Mouse (Mus musculus): ENCODE results near the gene Ppif. TPM values are rescaled to one million over a fixed set of nuclear protein-coding genes. Genes with fewer than 3 reads are reported as not detected.

Gene Ppif
- total RNA-seq, 2 experiments from 2014 or later = 35.7 to 39.2 TPM

DNA sequence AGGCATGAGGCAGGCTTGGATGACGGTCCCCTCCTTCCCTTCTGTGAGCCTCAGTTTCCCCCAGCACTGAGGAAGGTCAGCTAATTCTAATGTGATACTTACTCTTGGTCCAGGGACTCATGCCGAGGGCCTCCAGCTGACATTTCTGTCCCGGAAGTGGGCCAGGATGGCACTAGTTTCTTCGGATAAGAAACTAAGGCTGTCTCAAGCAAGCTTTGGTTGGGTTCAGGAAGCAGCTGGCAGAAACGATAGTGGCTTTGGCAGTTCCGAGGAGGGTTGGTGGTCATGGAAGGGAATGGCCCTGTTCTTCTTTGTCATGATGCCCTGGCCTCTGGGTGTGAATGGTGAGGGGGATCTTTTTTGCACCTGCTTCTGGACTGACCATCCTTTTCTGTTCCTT lies 1.1 kb downstream of the Ppif start:
- no peak for DNase-seq

DNA sequence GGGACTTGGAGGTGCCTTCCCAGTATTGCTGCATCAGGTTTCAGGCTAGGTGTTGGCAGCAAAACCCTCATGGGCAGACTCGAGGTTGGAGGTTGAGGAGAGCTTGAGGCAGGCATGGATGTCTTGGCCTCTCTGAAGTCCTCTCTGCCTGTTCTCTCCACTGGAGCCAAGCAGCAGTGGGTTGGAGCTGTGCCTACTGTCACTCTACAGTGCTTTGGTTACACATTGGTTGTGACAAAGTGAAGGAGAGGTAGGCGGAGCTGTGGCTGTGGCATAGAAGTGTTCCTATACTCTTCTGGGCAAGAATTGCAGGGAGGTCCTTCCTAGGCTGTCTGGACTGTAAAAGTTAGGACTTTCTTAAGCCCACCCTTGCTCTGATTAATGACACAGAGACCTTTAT lies 2.4 kb downstream of the Ppif start:
- DNase-seq = no peak

DNA sequence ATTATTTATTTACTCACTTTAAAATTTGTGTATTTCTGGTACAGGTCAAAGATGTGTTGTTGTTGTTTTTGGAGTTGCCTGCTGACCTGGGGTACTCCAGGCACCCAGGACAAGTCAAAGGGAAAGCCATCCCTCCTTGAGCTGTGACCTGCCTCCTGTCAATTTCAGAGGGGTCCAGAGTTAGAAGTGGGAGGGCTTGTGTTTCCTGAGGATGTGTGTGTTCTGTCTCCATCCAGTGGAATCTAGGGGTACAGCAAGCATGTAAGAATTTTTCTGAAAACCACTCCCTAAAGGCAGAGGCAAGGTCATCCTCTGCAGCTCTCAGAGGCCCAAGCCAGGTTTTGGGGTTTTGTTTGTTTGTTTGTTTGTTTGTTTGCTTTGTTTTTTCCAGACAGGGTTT lies 8.0 kb downstream of the Ppif start:
- no peak for DNase-seq

DNA sequence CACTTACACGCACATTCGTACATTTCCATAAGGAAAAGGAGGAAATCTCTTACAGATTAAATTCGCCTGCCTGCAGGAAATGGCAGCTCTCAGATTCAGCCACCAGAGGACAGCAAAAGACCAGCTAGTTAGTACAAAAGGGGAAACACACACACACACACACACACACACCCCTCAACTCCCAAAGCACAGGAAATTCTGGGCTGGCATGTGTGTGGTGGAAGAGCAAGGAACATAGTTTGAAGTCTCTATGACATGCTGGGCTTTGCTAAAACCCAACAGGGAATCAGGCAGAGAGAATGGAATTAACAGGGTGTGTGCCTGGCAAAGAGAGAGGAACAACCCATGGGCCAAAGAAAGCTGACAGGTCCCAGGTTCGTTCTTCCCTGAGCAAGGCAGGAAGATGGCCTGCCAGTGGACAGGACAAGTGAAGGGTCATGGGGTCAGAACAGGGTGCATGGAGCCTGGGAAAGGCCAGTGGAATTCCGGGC lies 13.8 kb downstream of the Ppif start:
- peak; percentile 59 for DNase-seq

DNA sequence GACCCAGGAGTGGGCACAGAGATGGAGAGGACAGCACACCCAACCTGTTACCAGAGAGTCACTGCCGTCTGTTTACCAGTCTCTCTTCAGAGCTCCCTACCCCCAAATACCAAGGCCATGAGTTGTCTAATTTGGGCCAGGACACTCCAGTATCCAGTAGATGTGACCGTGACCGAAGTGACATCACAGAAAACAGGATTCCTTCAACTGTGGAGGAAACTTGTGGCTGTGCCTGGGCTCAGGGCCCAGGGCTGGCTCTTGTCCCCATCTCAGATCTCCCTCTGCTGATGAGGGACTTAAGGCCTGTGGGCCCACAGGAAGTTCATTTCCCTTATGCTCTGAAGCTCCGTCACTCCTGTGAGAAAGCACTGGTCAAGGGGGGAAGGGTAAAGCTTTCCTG lies 14.5 kb downstream of the Ppif start:
- peak; percentile 70 for DNase-seq

DNA sequence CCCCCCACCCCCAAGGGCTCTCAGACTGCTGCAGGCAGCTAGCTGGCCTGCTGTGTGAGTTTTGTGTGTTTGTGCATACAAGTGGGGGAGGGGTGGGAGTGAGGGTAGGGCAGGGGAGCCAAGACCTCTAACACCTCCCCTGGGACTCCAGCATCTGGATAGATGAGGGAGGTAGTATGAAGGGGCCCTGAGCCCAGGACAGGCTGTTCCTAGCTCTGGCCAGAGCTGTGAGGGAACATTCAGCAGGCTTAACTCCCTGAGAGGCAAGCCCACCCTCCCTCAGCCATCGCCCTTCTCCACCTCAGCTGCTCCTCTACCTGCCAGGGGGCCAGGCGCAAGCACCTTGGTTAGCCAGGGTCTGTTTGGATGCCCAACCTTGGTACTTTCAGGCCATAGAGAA lies 15.0 kb downstream of the Ppif start:
- peak; percentile 48 for DNase-seq

DNA sequence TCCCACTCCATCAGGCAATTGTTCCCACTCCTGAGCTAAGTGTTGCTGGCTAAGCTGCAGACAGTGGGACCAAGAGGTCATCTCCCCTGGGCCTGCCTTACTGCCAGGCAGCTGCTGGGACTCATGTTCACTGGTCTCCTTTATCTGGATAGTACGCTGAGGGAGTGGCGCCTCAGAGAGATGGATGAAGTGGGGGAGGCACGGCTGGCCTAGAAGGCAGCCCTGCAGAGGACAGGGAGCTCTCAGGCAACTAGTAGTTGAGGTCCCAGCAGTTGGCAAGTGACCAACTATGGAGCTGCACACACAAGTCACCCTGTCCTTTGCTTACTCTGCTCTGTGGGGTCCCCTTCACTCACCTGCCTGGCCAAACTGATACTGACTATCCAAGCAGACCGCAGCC lies 16.1 kb downstream of the Ppif start:
- no peak for DNase-seq

DNA sequence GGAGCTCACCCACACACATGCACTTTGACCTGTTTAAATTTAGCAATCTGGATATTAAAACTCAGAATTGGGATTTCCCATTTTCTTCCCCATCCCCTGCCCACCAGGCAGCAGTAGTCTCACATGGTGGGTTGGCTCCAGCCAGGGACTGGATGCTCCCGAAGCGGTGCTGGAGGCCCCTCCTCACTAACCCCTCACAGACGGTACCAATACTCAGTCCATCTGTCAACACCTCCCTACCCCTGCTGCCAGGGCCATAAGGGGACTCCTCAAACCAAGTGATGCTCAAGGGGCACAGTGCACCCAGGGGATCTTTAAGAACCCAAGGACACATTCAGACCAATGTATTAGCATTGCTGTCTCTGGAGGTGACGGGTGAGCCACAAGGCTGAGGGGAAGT lies 16.7 kb downstream of the Ppif start:
- no peak for DNase-seq

DNA sequence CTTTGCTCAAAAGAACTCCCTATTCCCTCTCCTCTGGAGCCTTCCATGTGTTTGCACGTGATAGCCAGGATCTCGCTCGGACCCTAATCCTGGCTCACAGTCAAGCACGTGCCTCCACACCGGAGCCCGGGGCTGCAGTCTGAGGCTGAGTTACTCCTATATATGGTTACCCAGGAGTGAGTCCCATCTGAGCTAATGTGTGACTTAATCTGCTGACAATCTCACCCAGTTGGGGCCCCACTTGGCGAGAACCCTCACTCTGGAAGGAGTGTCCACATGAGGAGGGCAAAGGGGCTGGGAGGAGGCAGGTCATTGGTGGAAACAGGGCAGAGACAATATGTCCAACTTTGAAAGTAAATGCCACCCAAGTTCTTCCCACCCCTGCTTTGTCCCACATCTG lies 17.2 kb downstream of the Ppif start:
- DNase-seq = no peak

DNA sequence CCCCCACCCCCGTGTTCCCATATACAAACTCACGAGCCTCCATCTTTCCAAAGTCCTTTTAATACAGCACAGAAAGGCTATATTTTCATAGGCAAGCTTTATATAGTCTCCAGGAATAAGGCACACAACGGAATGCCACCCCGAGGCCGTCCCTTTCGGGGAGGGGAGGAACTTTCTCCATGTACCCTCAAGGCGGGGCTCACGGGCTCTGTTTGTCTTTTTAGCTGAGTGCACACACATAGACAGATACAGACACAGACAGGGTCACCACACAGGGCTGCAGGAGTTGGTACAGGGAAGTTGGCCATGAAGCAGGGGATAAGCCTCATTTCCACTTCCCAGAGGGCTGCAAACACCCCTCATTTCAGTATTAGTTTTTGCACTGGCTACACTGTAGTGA lies 17.6 kb downstream of the Ppif start:
- no peak for DNase-seq

DNA sequence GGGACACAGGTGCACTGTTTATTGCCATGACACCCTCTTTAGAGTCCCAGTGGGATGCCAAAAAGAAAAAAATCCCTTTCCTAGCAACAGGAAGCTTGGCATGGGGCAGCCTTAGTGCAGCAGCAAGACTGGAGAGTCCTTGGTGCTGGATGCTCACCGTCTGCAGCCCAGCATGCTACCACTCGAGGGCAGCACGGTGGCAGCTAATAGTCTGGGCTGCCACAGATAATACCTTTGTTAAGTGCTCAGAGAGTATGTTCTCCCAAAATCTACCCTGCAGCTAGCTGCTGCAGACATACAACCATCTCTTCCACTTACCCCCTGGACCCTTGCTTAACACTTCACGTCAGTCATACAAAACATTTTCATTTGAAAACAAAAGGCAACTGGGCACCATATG lies 19.5 kb downstream of the Ppif start:
- no peak for DNase-seq

DNA sequence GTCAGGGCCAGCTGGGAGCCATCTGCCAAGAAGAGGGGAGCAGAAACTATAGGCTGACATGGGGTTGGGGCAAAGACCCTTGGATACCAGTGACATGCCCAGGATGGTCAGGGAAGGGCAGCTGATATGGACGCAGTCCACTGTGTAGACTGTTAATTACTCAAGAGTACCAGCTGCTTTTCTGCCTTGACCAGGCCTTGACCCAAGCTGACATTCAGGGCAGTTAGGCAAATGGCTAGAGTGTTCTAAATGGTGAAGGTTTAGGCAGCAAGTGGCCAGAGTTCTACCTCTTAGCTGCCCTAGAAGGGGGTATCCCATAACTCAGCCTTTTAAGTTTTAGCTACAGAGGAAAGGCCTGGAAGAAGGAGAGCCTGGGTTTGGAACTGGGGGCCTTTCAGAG lies 22.6 kb downstream of the Ppif start:
- no peak for DNase-seq

DNA sequence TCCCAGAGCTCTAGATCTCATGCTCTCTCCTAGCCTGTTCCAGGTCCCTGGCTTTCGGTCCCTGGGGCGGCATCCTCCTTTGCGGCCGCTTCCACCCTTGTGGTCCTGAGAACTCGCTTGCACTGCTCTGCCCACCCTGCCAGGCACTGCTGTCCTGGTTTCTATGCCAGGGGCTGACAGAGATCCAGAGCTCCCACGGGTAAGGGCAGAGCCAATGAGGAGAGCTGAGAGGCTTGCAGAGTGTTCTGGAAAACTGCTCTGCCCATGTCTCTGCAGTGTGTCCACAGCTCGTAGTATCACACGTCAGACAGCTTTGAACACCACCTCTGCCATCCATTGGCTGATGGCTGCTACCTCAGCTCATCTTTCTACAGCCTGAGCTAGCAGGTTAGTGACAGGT lies 23.8 kb downstream of the Ppif start:
- DNase-seq = no peak

DNA sequence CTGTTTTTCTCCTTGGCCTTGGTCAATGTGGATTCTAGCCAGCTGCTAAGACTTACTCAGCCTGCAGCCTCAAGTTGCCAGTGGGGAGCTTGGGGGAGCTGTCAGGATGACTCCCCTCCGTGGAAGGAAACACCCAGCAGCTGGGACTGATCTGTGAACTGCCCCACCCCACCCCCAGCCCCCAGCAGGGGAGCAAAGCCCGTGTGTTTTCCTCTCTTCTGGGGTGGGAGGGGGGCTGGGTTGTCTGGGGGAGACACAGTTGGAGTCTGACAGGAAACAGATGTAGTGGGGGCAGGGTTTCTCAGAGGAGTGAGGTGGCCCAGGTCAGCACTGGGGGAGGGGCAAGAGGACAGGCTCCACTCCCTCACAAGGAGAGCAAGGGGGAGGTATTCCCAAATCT lies 24.5 kb downstream of the Ppif start:
- no peak for DNase-seq

DNA sequence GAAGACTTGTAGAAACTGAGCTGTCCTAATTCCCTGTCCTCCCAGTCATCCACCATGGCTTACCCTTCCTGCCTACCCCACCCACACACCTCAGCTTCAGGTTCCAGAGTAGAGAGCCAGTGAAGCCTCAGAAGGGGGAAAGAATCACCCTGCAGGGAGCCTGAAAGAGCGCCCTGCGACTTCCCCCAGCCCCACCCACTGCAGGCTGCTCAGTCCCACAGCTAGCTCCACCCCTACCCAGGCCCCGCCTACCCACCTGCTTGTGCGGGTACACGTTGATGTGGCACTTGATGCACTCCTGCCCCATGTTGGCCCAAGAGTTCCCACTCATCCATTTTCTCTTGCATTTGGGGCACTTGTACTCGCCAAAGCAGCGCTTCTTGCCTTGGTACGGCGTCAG lies 25.4 kb downstream of the Ppif start:
- no peak for DNase-seq

DNA sequence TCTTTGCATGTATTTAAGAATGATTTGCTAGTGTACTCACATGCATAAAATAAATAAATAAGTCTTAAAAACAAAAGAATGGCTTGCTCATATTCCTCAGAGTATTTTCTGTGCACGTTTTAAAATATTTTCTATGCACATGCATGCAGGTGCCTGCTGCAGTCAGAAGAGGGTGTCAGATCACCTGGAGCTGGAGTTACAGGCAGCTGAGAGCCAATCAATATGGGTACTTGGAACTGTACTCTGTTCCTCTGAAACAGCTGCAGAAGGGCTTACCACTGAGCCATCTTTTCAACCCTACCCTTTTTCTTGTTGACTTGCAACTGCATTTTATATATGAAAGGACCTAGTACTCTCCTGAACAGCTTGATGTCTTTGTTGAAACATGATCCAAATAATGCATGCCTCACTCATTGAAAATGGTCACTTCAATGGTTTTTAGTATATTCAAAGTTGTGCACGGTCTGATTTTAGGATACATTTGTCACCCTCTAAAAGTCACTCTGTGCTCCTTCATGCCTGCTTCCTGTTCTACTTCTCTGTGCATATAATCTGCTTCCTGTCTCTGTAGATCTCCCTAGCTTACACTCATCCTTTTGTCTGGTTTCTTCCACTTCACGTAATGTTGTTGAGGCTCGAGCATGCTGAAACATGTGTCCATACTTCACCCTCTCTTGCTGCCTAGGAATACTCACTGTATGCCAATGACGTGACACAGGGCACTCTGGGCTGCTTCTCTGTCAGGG lies 27.2 kb downstream of the Ppif start:
- DNase-seq = no peak

DNA sequence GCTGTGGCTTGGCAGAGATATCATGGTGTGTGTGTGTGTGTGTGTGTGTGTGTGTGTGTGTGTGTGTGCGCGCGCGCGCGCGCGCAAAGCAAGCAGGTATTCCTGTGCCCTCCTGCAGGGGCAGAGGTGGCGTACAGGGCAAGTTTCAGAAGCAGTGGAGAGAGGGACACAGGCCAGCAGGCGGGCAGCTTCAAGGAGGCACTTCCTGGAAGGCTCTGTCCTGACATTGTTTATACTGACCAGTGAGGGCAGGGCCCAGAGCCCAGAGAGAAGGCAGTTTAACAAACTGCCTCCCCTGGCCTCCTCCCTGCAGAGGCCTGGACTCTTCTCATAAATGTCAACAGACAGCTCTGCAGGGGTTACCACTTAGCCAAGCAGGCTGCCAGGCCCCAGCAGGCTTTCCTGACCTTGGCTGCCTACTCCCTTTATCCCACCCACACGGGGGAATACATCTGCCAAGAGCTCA lies 31.1 kb downstream of the Ppif start:
- DNase-seq = no peak

DNA sequence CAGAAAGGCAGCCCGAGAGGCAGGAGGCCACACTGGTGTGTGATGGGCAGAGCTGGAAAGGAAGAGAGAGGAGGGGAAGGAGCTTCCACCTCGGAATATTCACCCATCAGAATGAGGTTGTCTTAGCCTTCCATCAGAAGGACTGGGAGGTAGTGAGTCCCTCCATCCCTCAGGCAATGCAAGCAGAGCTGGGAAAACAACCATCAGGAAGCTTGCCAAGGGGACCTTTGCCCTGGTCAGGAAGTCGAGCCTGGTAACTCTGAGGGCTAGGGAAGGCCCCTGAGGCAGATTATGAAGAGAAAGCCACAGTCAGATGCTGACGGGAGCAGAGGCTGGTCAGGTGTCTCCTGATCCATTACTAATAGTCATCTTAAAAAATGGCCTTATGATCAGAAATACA lies 31.7 kb downstream of the Ppif start:
- DNase-seq = no peak

DNA sequence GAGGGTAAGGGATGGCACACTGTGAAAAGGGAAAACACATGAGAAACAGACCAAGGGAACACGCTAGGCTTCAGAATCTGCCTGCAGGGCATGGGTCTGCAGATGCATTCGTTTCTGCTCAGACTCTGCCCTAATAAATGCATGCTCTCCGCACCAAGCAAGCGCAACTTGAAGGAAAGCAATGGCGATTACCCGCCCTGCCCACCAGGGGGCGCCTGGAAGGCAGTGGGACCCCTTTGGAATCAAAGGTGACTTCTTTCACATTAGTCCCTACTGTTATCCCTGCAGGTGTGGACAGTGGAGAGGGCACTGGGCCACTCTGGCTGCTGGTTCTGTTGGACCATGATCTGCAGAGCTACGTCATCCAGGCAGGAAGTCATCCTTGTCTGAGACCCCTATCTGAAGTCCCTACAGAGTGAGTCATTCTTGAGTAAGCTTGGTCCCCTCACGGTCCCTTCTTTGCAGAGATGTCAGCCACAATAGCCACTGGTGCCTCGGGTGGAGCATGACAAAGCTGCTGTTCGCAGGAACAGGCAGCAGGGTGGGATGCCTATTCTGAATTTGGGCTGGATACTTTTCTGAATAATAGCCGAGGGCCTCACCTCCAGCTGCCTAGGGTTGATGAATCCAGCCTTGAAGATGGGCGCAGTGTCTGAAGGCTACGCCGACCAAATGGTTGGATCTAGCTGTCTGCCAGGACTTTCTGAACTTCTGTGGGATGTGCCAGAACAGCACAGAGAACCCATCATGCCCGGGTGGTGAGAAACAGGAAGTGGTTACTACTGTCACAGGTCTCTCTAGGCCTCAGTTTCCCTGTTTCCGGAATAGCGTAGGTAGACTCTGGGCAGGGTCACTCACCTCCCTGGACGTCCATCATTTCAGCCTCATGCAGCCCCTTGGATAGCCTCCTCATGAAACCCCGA lies 32.5 kb downstream of the Ppif start:
- peak; percentile 65 for DNase-seq

DNA sequence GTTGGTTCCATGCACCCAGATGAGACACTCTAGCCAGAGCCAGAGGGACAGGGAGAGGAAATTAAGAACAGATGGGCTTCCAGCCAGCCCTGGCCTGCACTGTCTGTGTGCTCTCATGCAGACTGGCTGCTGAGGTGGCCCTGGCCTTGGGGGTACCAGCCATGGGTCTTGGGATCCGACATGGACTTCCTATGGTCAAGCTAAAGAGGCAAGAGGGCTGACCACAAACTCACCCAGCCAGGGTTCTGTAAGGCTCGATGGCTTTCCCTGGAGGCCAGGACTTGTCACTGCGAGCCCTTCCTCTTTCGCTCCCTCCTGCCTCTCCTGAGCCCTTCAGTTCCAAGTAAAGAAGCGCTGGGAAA lies 33.2 kb downstream of the Ppif start:
- DNase-seq = peak; percentile 65

DNA sequence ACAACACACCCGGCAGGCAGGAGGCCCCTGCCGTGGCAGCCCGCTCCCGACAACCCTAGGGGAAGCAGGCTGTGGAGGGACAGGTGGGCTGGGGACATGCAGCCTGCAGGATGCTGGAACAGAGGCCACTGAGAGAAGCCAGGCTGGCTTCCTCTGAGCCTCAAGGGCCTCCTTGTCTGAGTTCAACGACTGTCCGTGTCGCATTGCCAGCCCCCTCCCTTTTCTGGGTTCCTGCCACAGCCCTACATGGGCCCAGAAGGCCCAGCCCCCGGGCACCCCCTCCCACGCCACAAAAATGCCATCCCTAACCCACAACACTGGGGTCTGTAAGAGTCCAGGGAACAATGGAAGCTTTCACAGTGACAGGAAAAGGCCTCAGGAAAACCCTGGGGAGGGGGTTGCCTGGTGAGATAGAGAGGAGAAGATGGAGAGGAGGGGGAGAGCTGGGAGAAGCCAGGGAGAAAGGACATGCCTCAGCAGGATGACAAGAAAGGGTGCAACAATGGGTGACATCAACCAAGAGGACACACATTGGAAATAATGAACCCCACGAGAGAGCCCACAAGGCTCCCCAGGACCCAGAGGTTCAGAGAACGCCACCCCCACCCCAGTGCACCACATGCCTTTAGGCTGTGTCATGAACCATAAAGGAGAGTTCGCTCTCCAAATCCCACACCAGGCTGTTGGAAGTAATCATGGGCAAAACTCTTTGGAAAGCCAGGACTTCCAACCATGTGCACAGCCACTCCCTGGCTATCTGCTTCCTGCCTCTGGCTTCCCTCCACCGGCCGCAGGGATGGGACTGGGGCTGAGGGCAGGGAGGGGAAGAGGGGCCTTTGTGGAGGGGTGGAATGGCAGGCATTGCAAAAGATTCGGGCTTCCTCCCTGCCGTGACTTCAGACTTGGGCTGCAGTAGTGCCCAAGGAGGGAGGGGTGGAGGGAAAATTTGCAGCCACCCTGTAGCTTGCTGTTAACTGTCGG lies 41.1 kb downstream of the Ppif start:
- DNase-seq = peak; percentile 62

DNA sequence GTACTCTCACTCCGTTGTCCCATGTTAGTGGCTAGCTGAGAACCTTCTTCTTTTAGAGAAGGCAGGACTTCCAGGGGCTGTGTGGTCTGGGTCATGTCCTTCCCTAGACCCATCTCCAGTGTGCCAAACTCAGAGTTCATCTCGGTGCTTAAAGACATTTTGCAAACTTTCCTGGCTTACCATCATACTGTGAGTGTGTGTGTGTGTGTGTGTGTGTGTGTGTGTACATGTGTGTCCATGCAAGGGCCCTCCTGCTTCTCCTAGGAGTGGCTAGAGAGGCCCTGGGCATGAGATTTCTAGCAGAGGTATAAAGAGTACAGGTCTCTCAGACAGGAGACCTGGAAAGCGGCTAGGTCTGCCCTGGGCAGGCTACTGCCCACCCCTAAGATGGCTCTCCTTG lies 42.2 kb downstream of the Ppif start:
- DNase-seq = no peak
